Mouse (Mus musculus): ENCODE measurements around the gene Snx3.

Gene Snx3

DNA sequence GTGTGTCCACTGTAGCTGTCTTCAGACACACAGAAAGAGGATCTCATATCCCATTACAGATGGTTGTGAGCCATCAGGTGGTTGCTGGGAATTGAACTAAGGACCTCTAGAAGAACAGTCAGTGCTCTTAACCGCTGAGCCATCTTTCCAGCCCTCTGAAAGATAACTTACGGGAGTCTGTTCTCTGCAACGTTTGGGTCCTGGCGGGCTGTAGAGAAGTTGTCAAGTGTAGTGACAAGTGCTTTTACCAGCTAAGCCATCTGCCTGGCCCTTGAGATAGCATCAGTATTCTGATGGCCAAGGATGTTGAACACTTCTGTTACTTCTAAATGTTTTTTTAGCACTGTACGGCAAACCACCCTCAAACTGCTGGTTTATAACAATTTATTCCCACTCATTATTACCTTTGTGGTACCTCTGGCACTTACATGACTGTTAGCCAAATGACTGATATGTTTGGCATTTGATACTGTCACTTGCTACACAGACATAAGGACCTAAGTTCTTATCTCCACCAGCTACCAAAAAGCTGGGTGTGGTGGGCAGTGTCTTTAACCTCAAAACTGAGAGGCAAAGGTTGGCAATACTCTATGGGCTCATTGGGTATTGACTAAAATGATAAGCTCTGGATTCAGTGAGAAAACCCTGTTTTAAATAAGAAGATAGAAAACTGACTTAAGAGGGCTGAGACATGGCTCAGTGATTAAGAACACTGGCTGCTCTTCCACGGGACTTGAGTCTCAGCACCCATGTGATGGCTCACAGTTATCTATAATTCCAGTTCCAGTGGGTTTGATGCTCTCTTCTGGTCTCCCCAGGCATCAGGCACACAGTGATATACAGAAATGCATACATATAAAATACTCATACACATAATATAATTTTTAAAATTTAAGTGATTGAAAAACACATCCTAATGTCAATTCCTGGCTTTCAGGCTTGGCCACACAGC lies 9.6 kb downstream of the Snx3 start:
- DNase-seq: no peak

DNA sequence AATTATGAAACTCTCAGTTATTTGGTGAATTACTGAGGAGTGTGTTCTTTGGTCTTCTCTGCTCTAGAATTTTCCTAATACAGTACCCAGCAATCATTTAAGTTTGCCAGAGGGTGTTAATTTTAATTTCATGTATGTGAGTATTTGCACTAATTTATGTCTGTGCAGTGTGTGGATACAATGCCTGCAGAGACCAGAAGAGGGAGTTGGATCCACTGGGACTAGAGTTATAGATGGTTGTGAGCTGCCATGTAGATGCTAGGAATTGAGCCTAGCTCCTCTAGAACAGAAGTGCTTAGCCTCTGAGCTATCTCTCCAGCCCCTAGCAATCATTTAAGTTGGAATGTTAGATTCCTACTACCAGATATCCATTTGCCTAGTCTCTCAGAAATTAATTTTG lies 12.3 kb downstream of the Snx3 start:
- no peak for DNase-seq

DNA sequence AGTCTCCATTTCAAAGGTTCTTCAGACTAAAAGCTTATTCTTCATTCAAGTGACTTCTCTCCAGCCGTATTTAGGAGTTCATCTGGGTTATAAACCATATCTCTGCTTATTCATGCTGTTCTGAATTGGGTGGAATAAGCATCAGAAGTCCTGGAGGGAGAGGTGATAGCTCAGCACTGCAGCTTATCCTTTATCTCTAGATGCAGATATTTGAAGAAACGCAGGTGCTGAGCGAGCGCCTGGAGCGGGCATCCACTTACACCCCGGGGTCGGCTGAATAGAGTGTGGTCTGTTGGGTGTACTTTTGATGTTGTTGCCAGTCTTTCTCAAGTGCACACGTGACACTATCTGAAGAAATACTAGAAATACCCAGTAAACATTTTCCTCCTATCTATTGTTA lies 16.5 kb downstream of the Snx3 start:
- DNase-seq: no peak

DNA sequence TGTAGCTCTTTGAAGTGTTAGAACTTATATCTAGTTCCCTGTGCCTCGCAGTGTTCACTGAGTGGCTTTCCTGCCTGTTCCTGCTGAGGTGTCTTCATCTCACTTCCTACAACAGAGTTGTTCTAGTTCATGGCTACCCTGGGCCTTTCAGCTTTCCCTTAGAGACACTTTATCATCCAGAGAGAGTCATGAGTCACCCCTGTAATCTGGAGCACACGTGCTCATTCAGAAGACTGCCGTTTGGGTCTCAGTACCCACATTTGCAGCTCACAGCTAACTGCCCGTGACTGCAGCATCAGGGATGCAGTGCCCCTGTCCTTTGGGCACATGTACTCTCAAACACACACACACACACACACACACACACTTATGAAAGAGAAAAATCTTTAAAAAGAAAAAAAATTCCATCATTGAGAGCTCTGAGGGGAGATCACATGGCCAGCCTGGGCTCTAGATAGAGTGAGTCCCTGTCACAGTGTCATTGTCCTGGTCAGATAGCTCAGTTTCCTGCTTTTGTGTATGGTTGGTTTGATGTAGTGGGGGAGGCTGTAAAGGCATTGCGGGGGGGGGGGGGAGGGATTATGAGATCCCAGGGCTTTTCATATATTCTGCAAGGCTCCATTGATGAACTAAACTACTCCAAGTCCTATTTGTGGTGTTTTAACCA lies 19.6 kb downstream of the Snx3 start:
- no peak for DNase-seq

GRCm38 (mm10) chr10:42522912-42523311 lies 21.1 kb downstream of the Snx3 start:
- DNase-seq: no peak

GRCm38 (mm10) chr10:42523556-42524162 lies 21.8 kb downstream of the Snx3 start:
- DNase-seq: no peak

GRCm38 (mm10) chr10:42525682-42526081 lies 23.9 kb downstream of the Snx3 start:
- DNase-seq: no peak

GRCm38 (mm10) chr10:42533836-42534453 lies 32.1 kb downstream of the Snx3 start:
- DNase-seq: no peak

- DNase-seq: no peak
Measured at GRCm38 (mm10) chr10:42537571-42538316, 35.9 kb downstream of the Snx3 start.

- DNase-seq: no peak
Measured at GRCm38 (mm10) chr10:42545707-42546503, 44.1 kb downstream of the Snx3 start.

DNA sequence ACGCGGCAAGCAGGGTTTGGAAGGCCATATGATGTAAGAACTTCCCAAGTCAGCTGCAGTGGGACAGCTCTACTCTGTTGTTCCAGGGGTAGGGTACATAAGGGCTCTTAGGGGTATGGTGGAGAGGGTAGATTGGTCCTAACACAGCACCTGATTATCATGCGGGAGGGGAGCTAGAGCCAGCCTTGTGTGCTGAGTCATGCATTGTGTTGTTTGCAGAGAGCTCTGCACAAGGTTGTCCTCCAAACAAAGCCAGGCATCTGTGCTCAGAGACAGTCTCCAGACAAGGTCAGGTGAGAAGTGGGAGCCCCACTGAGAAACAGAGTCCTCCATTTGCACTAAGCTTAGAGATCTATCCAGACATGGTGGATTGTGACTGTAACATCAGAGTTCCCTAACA lies 44.7 kb downstream of the Snx3 start:
- DNase-seq: no peak

DNA sequence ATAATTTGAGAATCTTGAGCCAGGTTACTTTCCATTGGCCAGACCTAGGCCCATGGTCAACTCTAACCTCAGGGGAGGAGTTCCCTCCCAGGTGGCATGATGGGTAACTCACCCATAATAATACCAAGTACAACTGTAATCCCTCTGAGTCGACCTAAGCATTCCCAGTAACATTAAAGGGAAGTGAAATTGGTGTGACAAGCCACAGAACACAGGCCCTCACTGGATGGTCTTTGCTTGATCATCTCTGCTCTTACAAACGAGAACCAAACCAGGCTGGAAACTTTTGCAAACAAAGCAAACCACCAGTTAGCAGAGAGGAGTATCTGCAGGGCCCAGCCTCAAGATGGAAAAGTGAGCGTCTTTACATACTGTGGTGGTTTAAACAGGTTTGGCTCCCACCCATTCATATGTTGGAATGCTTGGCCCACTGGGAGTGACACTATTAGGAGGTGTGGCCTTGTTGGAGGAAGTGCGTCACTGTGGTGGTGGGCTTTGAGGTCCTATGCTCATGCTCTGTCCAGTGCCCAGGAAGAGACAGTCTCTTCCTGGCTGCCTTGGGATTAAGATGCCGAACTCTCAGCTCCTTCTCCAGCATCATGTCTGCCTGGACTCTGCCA lies 57.9 kb downstream of the Snx3 start:
- DNase-seq: no peak

- DNase-seq: peak; percentile 59 to 67
Measured at GRCm38 (mm10) chr10:42562272-42562671, 60.4 kb downstream of the Snx3 start.

DNA sequence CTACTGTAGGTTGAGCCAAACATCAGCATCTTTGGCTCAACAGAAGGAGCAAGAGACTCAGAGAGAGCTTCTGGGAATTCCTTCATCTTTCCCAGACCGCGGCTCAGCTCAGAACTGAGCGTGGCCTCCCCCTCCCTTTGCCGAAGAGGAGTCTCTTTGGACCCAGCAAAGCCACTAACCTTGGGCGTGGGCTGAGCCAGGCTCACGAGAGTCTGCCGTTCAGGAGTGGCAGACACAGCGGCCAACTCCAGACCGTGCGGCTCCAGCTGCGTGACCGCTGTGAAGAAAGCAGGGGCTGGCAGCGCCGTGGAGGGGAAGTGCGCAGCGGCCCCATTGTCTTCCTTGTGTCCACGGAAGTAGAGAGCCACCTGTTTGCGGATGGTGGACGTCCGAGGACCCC lies 70.7 kb downstream of the Snx3 start:
- no peak for DNase-seq

DNA sequence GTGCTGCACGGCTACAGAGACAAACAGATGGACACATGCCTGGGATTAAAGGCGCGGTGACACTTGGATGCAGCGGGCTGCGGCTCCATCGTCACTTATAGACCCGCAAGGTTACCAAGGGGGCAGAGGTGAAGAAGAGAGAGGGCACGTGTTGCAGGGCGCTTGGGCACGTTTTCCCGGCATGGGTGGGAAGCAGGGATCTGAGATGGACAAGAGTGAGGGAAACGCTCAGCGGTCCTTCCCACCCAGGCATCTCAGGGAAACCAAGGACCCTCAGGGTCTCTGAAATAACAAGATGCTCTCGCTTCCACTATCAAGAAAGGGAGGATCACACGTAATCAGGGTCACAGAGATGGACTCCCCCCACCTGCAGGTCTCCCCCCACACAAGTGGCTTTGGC lies 71.1 kb downstream of the Snx3 start:
- no peak for DNase-seq

GRCm38 (mm10) chr10:42574639-42575038 lies 72.8 kb downstream of the Snx3 start:
- DNase-seq: no peak

GRCm38 (mm10) chr10:42577525-42578280 lies 75.9 kb downstream of the Snx3 start:
- DNase-seq: no peak

DNA sequence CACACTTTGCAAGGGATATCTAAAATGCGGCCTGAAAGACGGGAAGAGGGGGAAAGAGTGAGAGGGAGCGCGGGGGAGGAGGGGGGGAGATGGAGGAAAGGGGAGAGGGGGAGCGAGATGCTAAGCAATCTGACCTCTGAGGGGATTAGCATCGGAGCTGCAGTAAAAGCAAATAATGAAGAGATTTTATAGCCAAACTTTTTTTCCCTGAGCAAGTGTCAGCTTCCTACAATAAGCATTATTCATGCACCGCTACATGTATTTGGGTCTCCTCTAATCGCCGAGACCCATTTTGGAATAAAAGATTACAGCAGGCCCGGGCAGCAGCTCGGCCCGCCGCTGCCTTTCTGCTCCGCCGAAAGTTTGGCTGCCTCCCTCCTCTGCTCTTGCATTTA lies 76.4 kb downstream of the Snx3 start:
- no peak for DNase-seq

DNA sequence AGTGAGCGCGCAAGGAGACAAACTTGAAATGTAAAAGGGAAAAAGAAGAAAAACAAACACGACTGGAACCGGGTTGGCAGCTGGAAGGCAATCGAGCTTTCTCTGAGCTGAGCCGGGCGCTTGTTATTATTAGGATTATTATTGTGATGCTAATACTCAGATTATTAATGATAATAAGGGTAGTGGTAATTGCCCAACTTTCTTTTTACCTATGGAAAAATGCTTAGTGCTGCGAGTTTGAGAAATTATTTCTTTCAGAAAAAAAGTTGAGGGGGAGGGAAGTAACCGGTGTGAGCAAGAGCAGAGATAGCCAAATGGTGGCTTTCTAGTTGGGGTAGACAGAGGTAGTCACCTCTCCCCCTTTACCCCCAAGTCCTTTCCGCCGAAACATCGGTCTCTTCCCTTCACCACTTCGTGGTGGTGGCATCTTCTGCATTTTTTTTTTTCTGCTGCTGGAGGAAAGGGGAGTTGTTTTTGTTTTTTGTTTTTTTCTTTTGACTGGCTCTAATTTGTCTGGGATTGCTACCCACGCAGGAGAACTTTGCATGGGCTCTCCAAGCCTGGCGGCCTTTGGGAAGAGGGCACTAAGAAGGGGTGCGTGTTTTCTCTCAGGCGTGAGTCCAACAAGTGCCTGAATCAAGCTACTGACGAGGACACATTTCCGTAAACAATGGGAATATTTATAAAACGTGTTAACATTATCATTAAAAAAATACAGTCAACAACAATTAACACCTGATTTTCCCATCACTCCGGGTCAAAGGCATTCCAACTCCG lies 77.1 kb downstream of the Snx3 start:
- no peak for DNase-seq
